Mouse (Mus musculus) ES-Bruce4 (cell line): Measurements from ENCODE around the gene H1foo. TPM values are rescaled to one million over a fixed set of nuclear protein-coding genes. Genes with fewer than 3 reads are reported as not detected.

ENCODE experiments used
- H3K27ac ChIP-seq: 2 replicates; pipeline ENCODE4 v1.5.1; 2012; ENCODE audit warnings: low read length, inconsistent platforms; ENCODE audit not compliant: insufficient read depth
- H3K27me3 ChIP-seq: 2 replicates; pipeline ENCODE4 v1.6.1; 2012; ENCODE audit warnings: mild to moderate bottlenecking, low read length, inconsistent platforms; ENCODE audit not compliant: control insufficient read depth, poor library complexity, insufficient read depth, severe bottlenecking
- H3K36me3 ChIP-seq: 2 replicates; pipeline ENCODE4 v1.6.1; 2012; ENCODE audit warnings: inconsistent platforms, mild to moderate bottlenecking, low read length, moderate library complexity; ENCODE audit not compliant: control insufficient read depth, poor library complexity, insufficient read depth, severe bottlenecking
- H3K4me1 ChIP-seq: one replicate; pipeline ENCODE4 v1.8.1; 2011; ENCODE audit warnings: low read length; ENCODE audit not compliant: control insufficient read depth, insufficient read depth
- H3K4me3 ChIP-seq: 2 replicates; pipeline ENCODE4 v1.5.1; 2011; ENCODE audit warnings: low read depth, mild to moderate bottlenecking, low read length
- H3K9ac ChIP-seq: 2 replicates; pipeline ENCODE4 v1.6.1; 2012; ENCODE audit warnings: low read depth, mild to moderate bottlenecking, inconsistent platforms; ENCODE audit not compliant: poor library complexity, severe bottlenecking
- H3K9me3 ChIP-seq: replicated peaks from 2 replicates; pipeline ENCODE4 v1.6.1; 2012; ENCODE audit warnings: mild to moderate bottlenecking, low read length, inconsistent platforms; ENCODE audit not compliant: control insufficient read depth, poor library complexity, insufficient read depth, severe bottlenecking
- CTCF ChIP-seq: IDR thresholded peaks from one replicate; pipeline ENCODE4 v1.8.1; 2011; ENCODE audit warnings: low read depth, low read length
- EP300 ChIP-seq: IDR thresholded peaks from 2 replicates; pipeline ENCODE4 v1.6.1; 2011; ENCODE audit warnings: low read depth, low read length; ENCODE audit not compliant: insufficient read depth
- POLR2A ChIP-seq: IDR thresholded peaks from one replicate; pipeline ENCODE4 v1.8.1; 2011; ENCODE audit warnings: low read length; ENCODE audit not compliant: insufficient read depth
- polyA plus RNA-seq: library from polyadenylated mRNA; stranded (reverse); fragments of >200 nt; gene quantifications from 2 replicates; pipeline ENCODE4 v1.2.4, GENCODE M21; 2011; ENCODE audit warnings: low read depth; ENCODE audit not compliant: missing spikeins, insufficient read depth, insufficient read length

Gene H1foo
- polyA plus RNA-seq, 1 experiment: not detected

DNA sequence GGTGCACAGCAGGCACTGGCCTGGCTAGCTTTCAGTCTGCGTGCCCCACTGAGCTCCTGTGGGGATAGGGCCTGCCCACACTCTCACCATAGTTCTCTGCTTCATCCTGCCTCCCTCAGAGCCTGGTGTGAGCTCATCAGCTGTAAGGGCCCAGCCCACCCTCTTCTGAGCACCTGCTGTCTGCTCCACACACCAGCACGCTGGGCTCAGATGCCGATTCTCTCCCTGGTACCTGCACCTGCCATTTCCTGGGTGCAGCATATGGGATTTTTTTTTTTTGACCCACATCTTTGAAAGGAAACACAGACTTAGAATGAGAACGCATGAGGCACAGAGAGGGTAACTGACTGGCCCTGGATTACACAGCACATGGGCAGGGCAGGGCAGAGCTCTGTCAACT, 44.9 kb downstream of the H1foo start:
- H3K36me3 ChIP-seq: no peaks in the 10 kb centered on the region
- TF ChIP-seq EP300 (no peak), CTCF (no peak), POLR2A (no peak)
- H3K4me1 ChIP-seq: no peaks in the 10 kb centered on the region

DNA sequence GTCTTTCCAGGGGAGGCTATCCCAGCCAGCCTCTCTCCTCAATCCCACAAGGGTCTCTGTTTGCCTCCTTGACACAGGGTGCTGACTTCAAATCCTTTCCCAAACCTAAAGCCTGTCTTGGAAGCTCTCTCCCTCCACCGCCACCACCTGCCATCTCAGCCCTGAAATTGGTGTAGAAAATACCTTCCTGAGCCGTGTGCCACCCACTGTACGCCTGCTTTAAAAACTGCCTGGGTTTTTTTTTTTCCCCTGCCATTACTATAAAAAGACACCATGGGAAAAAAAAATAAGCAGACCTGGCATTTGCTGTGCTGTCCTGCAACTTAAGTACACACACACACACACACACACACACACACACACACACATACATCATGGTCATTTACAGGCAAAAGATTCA, 45.3 kb downstream of the H1foo start:
- Histone ChIP-seq H3K27ac (no peak overlapping the region), H3K4me3 (no peak overlapping the region), H3K4me1 (no peaks in the 10 kb centered on the region), H3K27me3 (peaks cover 16% of the 10 kb centered on the region; the same call in 1 of the 2 replicates), H3K36me3 (no peaks in the 10 kb centered on the region), H3K9ac (no peak overlapping the region), H3K9me3 (no peaks in the 10 kb centered on the region)
- TF ChIP-seq EP300: no peak
- TF ChIP-seq POLR2A: no peak
- no peak for TF ChIP-seq CTCF

More for the DNA sequence above, 44.9 kb downstream of the H1foo start:
- no peak overlapping the region for H3K27ac ChIP-seq
- H3K27me3 ChIP-seq: peaks cover 16% of the 10 kb centered on the region; the same call in 1 of the 2 replicates
- no peaks in the 10 kb centered on the region for H3K9me3 ChIP-seq
- no peak overlapping the region for H3K9ac ChIP-seq
- no peak overlapping the region for H3K4me3 ChIP-seq

DNA sequence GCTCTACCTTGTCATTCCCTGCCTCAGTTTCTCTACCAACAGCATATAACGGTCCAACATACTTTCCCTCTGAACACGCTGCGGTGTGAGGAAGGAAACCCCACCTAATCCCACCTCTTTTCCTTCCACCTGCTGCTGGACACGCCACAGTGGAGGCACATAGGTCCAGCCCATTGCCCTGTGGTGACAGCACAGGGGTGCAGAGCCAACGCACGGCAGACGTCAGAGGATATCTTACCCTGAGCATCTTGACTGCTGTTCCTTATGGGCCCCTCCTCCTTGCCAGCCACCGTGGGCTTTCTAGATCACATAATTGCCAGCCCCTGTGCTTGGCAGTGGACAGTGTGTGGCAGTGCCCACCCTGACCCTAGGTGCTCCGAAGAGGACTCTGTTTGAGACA, 45.7 kb downstream of the H1foo start:
- Histone ChIP-seq H3K4me3 (no peak overlapping the region), H3K27me3 (peaks cover 16% of the 10 kb centered on the region; the same call in 1 of the 2 replicates), H3K9me3 (no peaks in the 10 kb centered on the region), H3K9ac (no peak overlapping the region), H3K27ac (no peak overlapping the region), H3K36me3 (no peaks in the 10 kb centered on the region), H3K4me1 (no peaks in the 10 kb centered on the region)
- TF ChIP-seq EP300 (no peak), CTCF (no peak), POLR2A (no peak)

DNA sequence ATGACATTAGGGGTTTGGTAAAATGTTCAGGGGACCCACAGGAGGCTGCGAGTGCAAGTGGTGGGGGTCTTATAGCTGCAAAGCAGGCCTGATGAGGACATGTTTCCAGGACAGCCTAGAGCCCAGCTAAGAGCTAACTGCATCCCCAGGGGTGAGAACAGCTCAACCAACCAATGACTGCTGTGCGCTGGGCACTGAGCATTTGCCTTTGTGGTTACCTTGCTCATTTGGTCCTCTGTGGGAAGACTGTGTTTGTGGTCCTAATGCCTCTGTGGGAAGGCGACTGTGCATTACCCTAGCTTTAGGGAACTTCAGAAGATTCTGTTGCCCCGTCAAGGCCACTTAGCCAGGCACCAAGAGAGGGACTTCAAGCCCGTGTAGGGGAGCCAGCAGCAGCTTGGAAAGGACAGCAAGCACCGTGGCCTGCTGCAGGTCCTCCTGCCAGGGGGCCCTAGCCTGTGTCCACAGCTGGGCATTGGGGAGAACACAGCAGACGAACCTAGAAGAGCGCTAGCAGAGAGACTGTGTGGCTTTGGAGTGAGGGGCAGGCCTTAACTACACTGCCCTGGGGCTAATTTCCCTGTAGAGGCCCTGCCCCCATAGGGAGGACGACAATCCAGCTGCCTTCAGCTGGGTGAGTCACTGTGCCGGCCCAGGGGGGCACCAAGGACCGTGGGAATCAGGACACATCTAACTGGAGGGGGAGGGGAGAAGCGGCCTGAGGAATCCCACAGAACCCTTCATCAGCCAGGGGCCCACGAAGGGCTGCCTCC, 46.6 kb downstream of the H1foo start:
- no peaks in the 10 kb centered on the region for H3K4me1 ChIP-seq
- peaks cover 16% of the 10 kb centered on the region; the same call in 1 of the 2 replicates for H3K27me3 ChIP-seq
- H3K9ac ChIP-seq: no peak overlapping the region
- H3K9me3 ChIP-seq: no peaks in the 10 kb centered on the region
- TF ChIP-seq CTCF (no peak), EP300 (no peak), POLR2A (no peak)
- H3K36me3 ChIP-seq: no peaks in the 10 kb centered on the region
- H3K27ac ChIP-seq: no peak overlapping the region
- no peak overlapping the region for H3K4me3 ChIP-seq

DNA sequence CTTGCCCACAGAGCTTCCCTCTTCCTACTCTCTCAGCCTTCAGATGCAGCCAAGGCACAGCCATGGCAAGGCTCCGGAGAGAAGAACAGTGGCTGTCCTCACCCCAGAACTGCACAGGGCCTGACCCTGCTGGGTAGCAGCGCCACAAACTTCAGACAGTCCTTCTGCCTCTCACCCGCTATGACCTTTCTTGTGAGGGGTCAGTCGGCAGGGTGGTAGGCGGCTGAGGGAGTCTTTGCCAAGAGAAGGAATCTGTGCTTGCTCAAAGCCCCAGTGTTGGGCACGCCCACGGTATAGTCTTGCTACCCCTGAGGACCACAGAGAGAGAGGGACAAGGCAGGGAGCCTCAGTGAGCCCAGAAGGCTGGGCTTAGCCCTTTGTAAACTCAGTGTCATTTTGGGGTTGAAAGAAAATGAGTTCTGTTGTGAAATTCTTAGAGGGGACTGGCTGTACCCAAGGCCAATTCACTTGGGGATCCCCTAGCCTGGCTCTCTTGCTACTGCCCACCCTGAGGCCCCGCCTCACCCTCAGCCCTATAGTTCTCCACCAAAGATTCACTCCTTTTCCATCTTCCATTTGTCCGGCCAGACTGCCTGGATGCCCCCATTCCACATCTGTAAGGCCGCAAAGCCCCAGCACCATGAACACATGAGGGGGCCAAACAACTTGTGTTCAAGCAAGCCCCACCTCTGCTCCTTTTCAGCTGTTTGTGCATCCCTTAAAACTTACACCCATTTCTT, 47.3 kb downstream of the H1foo start:
- TF ChIP-seq EP300 (no peak), POLR2A (no peak), CTCF (no peak)
- H3K9me3 ChIP-seq: no peaks in the 10 kb centered on the region
- H3K36me3 ChIP-seq: no peaks in the 10 kb centered on the region
- H3K4me3 ChIP-seq: no peak overlapping the region
- H3K27me3 ChIP-seq: peaks cover 16% of the 10 kb centered on the region; the same call in 1 of the 2 replicates
- H3K27ac ChIP-seq: no peak overlapping the region
- H3K9ac ChIP-seq: no peak overlapping the region
- no peaks in the 10 kb centered on the region for H3K4me1 ChIP-seq

DNA sequence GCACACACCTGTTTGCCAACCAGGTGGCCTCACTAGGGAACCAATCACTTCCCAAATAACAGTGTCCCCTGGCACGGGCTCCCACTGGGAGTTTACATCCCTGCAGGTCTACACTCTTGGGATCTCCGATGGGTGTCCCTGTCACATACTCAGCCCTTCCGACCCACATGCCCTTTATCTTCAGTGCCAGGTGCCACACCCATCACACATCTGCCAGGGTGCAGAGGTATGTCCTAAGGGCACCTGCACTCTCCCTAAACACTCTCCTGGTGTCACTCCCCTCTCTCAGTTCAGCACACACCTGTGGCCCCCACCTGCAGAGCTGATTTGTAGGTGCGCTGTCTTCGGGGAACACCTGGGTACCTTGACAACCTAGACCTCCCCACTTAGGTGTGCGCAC, 48.2 kb downstream of the H1foo start:
- H3K27me3 ChIP-seq: peaks cover 16% of the 10 kb centered on the region; the same call in 1 of the 2 replicates
- H3K36me3 ChIP-seq: no peaks in the 10 kb centered on the region
- H3K27ac ChIP-seq: no peak overlapping the region
- H3K4me3 ChIP-seq: peak overlapping the region; percentile 19
- no peaks in the 10 kb centered on the region for H3K4me1 ChIP-seq
- TF ChIP-seq POLR2A: no peak
- TF ChIP-seq EP300: no peak
- no peak for TF ChIP-seq CTCF
- H3K9ac ChIP-seq: no peak overlapping the region
- H3K9me3 ChIP-seq: no peaks in the 10 kb centered on the region
